Mouse (Mus musculus): ENCODE results near the gene Syt7. TPM values are rescaled to one million over a fixed set of nuclear protein-coding genes. Genes with fewer than 3 reads are reported as not detected.
A peak's percentile ranks its signal among the peaks of the same experiment; 100 is the strongest.

The Syt7 gene
- polyA plus RNA-seq, 1 experiment from 2014 or later = 15.5 TPM

- H3K4me3 ChIP-seq (ENCODE audit: low read depth, low read length) = no peak overlapping the region
- no peak overlapping the region for H3K27ac ChIP-seq (ENCODE audit: low read depth, low read length)
- peak; percentile 19; the same call in 1 of the 2 replicates for ATAC-seq (ENCODE audit: low read depth)
- no peaks in the 10 kb centered on the region for H3K27me3 ChIP-seq (ENCODE audit: control insufficient read depth, insufficient read depth, low read length)
- H3K36me3 ChIP-seq (ENCODE audit: control insufficient read depth, insufficient read depth, low read length) = no peaks in the 10 kb centered on the region
- H3K4me1 ChIP-seq (ENCODE audit: control insufficient read depth, insufficient read depth, low read length) = no peaks in the 10 kb centered on the region
- WGBS = 47% methylated on average over 2 of the region's 2 CpGs
- H3K9ac ChIP-seq (replicated peaks; ENCODE audit: low read depth, low read length) = no peak overlapping the region
- H3K9me3 ChIP-seq (ENCODE audit: control insufficient read depth, low read length) = no peaks in the 10 kb centered on the region
- no peak overlapping the region for H3K4me2 ChIP-seq (ENCODE audit: low read depth, low read length)
These were observed 34.1 kb upstream of the Syt7 start for GRCm38 (mm10) chr19:10354830-10355229.

- Histone ChIP-seq H3K27ac (ENCODE audit: low read depth, low read length) (no peak overlapping the region), H3K4me3 (ENCODE audit: low read depth, low read length) (no peak overlapping the region), H3K4me1 (ENCODE audit: control insufficient read depth, insufficient read depth, low read length) (no peaks in the 10 kb centered on the region), H3K27me3 (ENCODE audit: control insufficient read depth, insufficient read depth, low read length) (no peaks in the 10 kb centered on the region), H3K9ac (replicated peaks; ENCODE audit: low read depth, low read length) (no peak overlapping the region), H3K4me2 (ENCODE audit: low read depth, low read length) (no peak overlapping the region), H3K9me3 (ENCODE audit: control insufficient read depth, low read length) (no peaks in the 10 kb centered on the region), H3K36me3 (ENCODE audit: control insufficient read depth, insufficient read depth, low read length) (no peaks in the 10 kb centered on the region)
- peak; percentile 42; the same call in 1 of the 2 replicates for ATAC-seq (ENCODE audit: low read depth)
- 5% methylated on average over 12 of the region's 12 CpGs for WGBS
These were observed 31.9 kb upstream of the Syt7 start for GRCm38 (mm10) chr19:10356845-10357503.

- 89% methylated on average over 8 of the region's 8 CpGs for WGBS
- Histone ChIP-seq H3K9me3 (ENCODE audit: control insufficient read depth, low read length) (no peaks in the 10 kb centered on the region), H3K27me3 (ENCODE audit: control insufficient read depth, insufficient read depth, low read length) (no peaks in the 10 kb centered on the region), H3K36me3 (ENCODE audit: control insufficient read depth, insufficient read depth, low read length) (no peaks in the 10 kb centered on the region), H3K4me2 (ENCODE audit: low read depth, low read length) (no peak overlapping the region), H3K9ac (replicated peaks; ENCODE audit: low read depth, low read length) (no peak overlapping the region), H3K4me1 (ENCODE audit: control insufficient read depth, insufficient read depth, low read length) (no peaks in the 10 kb centered on the region), H3K27ac (ENCODE audit: low read depth, low read length) (no peak overlapping the region), H3K4me3 (ENCODE audit: low read depth, low read length) (no peak overlapping the region)
- no peak for ATAC-seq (ENCODE audit: low read depth)
These were observed 29.6 kb upstream of the Syt7 start for GRCm38 (mm10) chr19:10359105-10359946.

DNA sequence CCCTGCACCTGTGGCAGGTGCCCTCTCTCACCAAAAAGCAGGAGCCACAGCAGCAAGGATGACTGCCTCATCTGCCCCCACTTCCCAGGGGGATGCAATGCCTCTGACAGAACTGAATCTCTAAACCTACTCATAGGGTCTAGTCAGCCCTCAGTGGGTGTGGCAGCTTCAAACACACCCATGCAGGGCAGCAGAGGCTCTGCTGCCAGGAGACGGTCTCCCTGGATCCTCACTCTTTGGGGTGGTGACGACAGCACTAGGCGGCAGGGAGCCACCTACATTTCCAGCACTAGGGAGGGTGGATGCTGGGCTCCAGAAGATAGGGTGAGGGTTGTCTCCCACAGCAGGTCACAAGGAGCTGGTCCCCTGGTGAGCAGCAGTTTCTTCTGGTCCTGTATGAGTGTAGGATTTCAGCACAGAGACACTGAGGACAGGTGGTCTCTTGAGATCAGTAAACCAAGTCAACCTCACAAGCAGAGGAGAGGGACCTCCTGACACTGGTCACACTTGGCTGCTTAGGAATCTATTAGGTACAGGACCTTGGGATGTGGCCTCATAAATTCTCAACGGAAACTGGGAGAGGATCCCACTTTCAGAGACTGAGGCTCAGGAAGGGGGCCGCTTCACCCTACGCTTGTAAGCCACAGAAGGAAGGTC, 26.3 kb upstream of the Syt7 start:
- H3K36me3 ChIP-seq (ENCODE audit: control insufficient read depth, insufficient read depth, low read length) = no peaks in the 10 kb centered on the region
- ATAC-seq (ENCODE audit: low read depth) = no peak
- no peak overlapping the region for H3K4me3 ChIP-seq (ENCODE audit: low read depth, low read length)
- H3K9me3 ChIP-seq (ENCODE audit: control insufficient read depth, low read length) = no peaks in the 10 kb centered on the region
- H3K9ac ChIP-seq (replicated peaks; ENCODE audit: low read depth, low read length) = no peak overlapping the region
- 71% methylated on average over 6 of the region's 6 CpGs for WGBS
- H3K4me2 ChIP-seq (ENCODE audit: low read depth, low read length) = no peak overlapping the region
- no peak overlapping the region for H3K27ac ChIP-seq (ENCODE audit: low read depth, low read length)
- no peaks in the 10 kb centered on the region for H3K27me3 ChIP-seq (ENCODE audit: control insufficient read depth, insufficient read depth, low read length)
- H3K4me1 ChIP-seq (ENCODE audit: control insufficient read depth, insufficient read depth, low read length) = no peaks in the 10 kb centered on the region

- Histone ChIP-seq H3K27ac (ENCODE audit: low read depth, low read length) (no peak overlapping the region), H3K27me3 (ENCODE audit: control insufficient read depth, insufficient read depth, low read length) (no peaks in the 10 kb centered on the region), H3K36me3 (ENCODE audit: control insufficient read depth, insufficient read depth, low read length) (no peaks in the 10 kb centered on the region), H3K4me3 (ENCODE audit: low read depth, low read length) (no peak overlapping the region), H3K4me2 (ENCODE audit: low read depth, low read length) (no peak overlapping the region), H3K9me3 (ENCODE audit: control insufficient read depth, low read length) (no peaks in the 10 kb centered on the region), H3K4me1 (ENCODE audit: control insufficient read depth, insufficient read depth, low read length) (no peaks in the 10 kb centered on the region), H3K9ac (replicated peaks; ENCODE audit: low read depth, low read length) (no peak overlapping the region)
- WGBS = 19% methylated on average over 7 of the region's 7 CpGs
- ATAC-seq (ENCODE audit: low read depth) = peak; percentile 38; the same call in 1 of the 2 replicates
These were observed 25.0 kb upstream of the Syt7 start for GRCm38 (mm10) chr19:10363869-10364268.

GRCm38 (mm10) chr19:10366116-10366845, 22.6 kb upstream of the Syt7 start:
- H3K36me3 ChIP-seq (ENCODE audit: control insufficient read depth, insufficient read depth, low read length) = no peaks in the 10 kb centered on the region
- no peak for ATAC-seq (ENCODE audit: low read depth)
- no peaks in the 10 kb centered on the region for H3K9me3 ChIP-seq (ENCODE audit: control insufficient read depth, low read length)
- 69% methylated on average over 3 of the region's 3 CpGs for WGBS
- H3K9ac ChIP-seq (replicated peaks; ENCODE audit: low read depth, low read length) = no peak overlapping the region
- H3K27ac ChIP-seq (ENCODE audit: low read depth, low read length) = no peak overlapping the region
- no peak overlapping the region for H3K4me2 ChIP-seq (ENCODE audit: low read depth, low read length)
- H3K4me1 ChIP-seq (ENCODE audit: control insufficient read depth, insufficient read depth, low read length) = no peaks in the 10 kb centered on the region
- H3K27me3 ChIP-seq (ENCODE audit: control insufficient read depth, insufficient read depth, low read length) = no peaks in the 10 kb centered on the region
- H3K4me3 ChIP-seq (ENCODE audit: low read depth, low read length) = no peak overlapping the region

- H3K27ac ChIP-seq (ENCODE audit: low read depth, low read length) = no peak overlapping the region
These were observed 21.1 kb upstream of the Syt7 start for GRCm38 (mm10) chr19:10367802-10368201.

DNA sequence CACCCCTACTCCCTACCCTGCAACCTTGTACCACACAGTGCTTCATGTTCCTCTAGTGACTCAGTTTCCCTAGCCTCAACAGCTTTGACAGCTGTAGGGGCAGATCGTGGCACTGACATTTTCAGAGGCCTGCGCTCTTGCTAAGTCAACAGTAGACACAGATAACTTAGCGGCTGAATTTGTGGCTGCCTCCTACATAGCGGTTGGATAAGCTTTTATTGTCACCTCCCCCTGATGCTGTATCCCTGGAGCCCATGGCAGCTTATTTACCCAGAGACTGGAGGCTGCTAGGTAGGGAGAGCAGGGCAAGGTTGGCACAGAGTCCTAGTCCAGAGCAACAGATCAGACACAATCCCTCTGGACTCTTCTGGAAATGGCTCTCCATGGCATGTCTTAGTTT, 19.0 kb upstream of the Syt7 start:
- no peaks in the 10 kb centered on the region for H3K36me3 ChIP-seq (ENCODE audit: control insufficient read depth, insufficient read depth, low read length)
- H3K9me3 ChIP-seq (ENCODE audit: control insufficient read depth, low read length) = no peaks in the 10 kb centered on the region
- no peaks in the 10 kb centered on the region for H3K4me1 ChIP-seq (ENCODE audit: control insufficient read depth, insufficient read depth, low read length)
- no peak overlapping the region for H3K27ac ChIP-seq (ENCODE audit: low read depth, low read length)
- no peak overlapping the region for H3K4me2 ChIP-seq (ENCODE audit: low read depth, low read length)
- H3K4me3 ChIP-seq (ENCODE audit: low read depth, low read length) = no peak overlapping the region
- H3K27me3 ChIP-seq (ENCODE audit: control insufficient read depth, insufficient read depth, low read length) = no peaks in the 10 kb centered on the region
- H3K9ac ChIP-seq (replicated peaks; ENCODE audit: low read depth, low read length) = no peak overlapping the region
- no peak for ATAC-seq (ENCODE audit: low read depth)
- 82% methylated on average over 4 of the region's 4 CpGs for WGBS

More at GRCm38 (mm10) chr19:10367802-10368201, 21.1 kb upstream of the Syt7 start:
- H3K36me3 ChIP-seq (ENCODE audit: control insufficient read depth, insufficient read depth, low read length) = no peaks in the 10 kb centered on the region
- H3K4me2 ChIP-seq (ENCODE audit: low read depth, low read length) = no peak overlapping the region
- no peaks in the 10 kb centered on the region for H3K4me1 ChIP-seq (ENCODE audit: control insufficient read depth, insufficient read depth, low read length)
- no peaks in the 10 kb centered on the region for H3K27me3 ChIP-seq (ENCODE audit: control insufficient read depth, insufficient read depth, low read length)
- 86% methylated on average over 7 of the region's 7 CpGs for WGBS
- no peak for ATAC-seq (ENCODE audit: low read depth)
- no peak overlapping the region for H3K4me3 ChIP-seq (ENCODE audit: low read depth, low read length)
- H3K9me3 ChIP-seq (ENCODE audit: control insufficient read depth, low read length) = no peaks in the 10 kb centered on the region
- H3K9ac ChIP-seq (replicated peaks; ENCODE audit: low read depth, low read length) = no peak overlapping the region

Measured in neural tube, embryonic 14.5 days (tissue).